In genomic region chr10:10094113-10094512, GRCm38 (mm10) we compare ENCODE assay signal across 23 mouse cellular contexts.
"Had no signal": no experiment of that assay in that cellular context is flagged by ENCODE, and none has a peak within 500 bp of the region (broad histone marks: within the 10 kb centered on the region; RNA-seq: fewer than 3 reads in every experiment).

No protein-coding gene starts in this region.

- H3K27ac ChIP-seq: gastrocnemius, adult 2 months; heart, embryonic 10.5 days; hindbrain, embryonic 10.5 days; hindbrain, embryonic 13.5 days; hindbrain, embryonic 15.5 days; hindbrain, postnatal 0 days; kidney, embryonic 15.5 days; kidney, postnatal 0 days; limb, embryonic 13.5 days; limb, embryonic 15.5 days; liver, embryonic 12.5 days; liver, embryonic 14.5 days had no signal

- H3K4me3 ChIP-seq: gastrocnemius, adult 2 months; heart, embryonic 10.5 days; heart, embryonic 12.5 days; hindbrain, embryonic 10.5 days; hindbrain, embryonic 13.5 days; hindbrain, embryonic 15.5 days; kidney, embryonic 15.5 days; limb, embryonic 13.5 days; limb, embryonic 15.5 days; liver, embryonic 12.5 days had no signal

- DNase-seq: gastrocnemius, adult 2 months; gastrocnemius, postnatal 10 days; gastrocnemius, postnatal 25 days; heart, postnatal 10 days; heart, postnatal 4 days; kidney, adult 11 months; kidney, adult 2 months; kidney, adult 9 months; kidney, postnatal 14 days; kidney, postnatal 36 days had no signal

- H3K27me3 ChIP-seq: heart, embryonic 12.5 days; hindbrain, embryonic 13.5 days; hindbrain, embryonic 15.5 days; kidney, embryonic 15.5 days; limb, embryonic 13.5 days; limb, embryonic 15.5 days; liver, embryonic 12.5 days had no signal

- H3K9ac ChIP-seq: heart, embryonic 12.5 days; hindbrain, embryonic 13.5 days; hindbrain, embryonic 15.5 days; kidney, embryonic 15.5 days; limb, embryonic 13.5 days; limb, embryonic 15.5 days; liver, embryonic 12.5 days; liver, embryonic 14.5 days had no signal

- H3K4me2 ChIP-seq: heart, embryonic 12.5 days; hindbrain, embryonic 13.5 days; hindbrain, embryonic 15.5 days; kidney, embryonic 15.5 days; limb, embryonic 13.5 days; limb, embryonic 15.5 days; liver, embryonic 12.5 days had no signal

- ATAC-seq: hindbrain, postnatal 0 days; intestine, embryonic 16.5 days; liver, embryonic 12.5 days had no signal

- H3K9me3 ChIP-seq: heart, embryonic 10.5 days; heart, embryonic 12.5 days; hindbrain, embryonic 10.5 days; hindbrain, embryonic 13.5 days; hindbrain, embryonic 15.5 days; kidney, embryonic 15.5 days; limb, embryonic 13.5 days; limb, embryonic 15.5 days; liver, embryonic 12.5 days had no signal

- H3K36me3 ChIP-seq: heart, embryonic 10.5 days; heart, embryonic 12.5 days; hindbrain, embryonic 10.5 days; hindbrain, embryonic 13.5 days; hindbrain, embryonic 15.5 days; kidney, embryonic 15.5 days; limb, embryonic 13.5 days; limb, embryonic 15.5 days; liver, embryonic 12.5 days had no signal

- H3K4me1 ChIP-seq: heart, embryonic 10.5 days; heart, embryonic 12.5 days; hindbrain, embryonic 10.5 days; hindbrain, embryonic 13.5 days; hindbrain, embryonic 15.5 days; kidney, embryonic 15.5 days; limb, embryonic 13.5 days; limb, embryonic 15.5 days; liver, embryonic 12.5 days had no signal
